Mouse (Mus musculus) C2C12 (cell line): ENCODE measurements around the gene Cux1.

ENCODE experiments used
- CEBPB ChIP-seq: IDR thresholded peaks from one replicate; pipeline ENCODE4 v1.6.1; 2011; ENCODE audit warnings: low read depth, mild to moderate bottlenecking, control low read depth, moderate library complexity
- CTCF ChIP-seq: IDR thresholded peaks from one replicate; pipeline ENCODE4 v1.5.1; 2011; ENCODE audit not compliant: control insufficient read depth, insufficient read depth, insufficient read length
- FOSL1 ChIP-seq: IDR thresholded peaks from one replicate; pipeline ENCODE4 v1.8.0; 2011; ENCODE audit warnings: mild to moderate bottlenecking, low read length; ENCODE audit not compliant: poor library complexity, insufficient read depth, severe bottlenecking
- MAX ChIP-seq: IDR thresholded peaks from one replicate; pipeline ENCODE4 v1.6.1; 2011; ENCODE audit warnings: mild to moderate bottlenecking, control low read depth
- MYOD1 ChIP-seq: IDR thresholded peaks from one replicate; pipeline ENCODE4 v1.6.1; 2011; ENCODE audit warnings: low read depth; ENCODE audit not compliant: control insufficient read depth, insufficient read length
- MYOG ChIP-seq: IDR thresholded peaks from one replicate; pipeline ENCODE4 v1.6.1; 2011; ENCODE audit not compliant: control insufficient read depth, insufficient read length; ENCODE audit errors: extremely low read depth

DNA sequence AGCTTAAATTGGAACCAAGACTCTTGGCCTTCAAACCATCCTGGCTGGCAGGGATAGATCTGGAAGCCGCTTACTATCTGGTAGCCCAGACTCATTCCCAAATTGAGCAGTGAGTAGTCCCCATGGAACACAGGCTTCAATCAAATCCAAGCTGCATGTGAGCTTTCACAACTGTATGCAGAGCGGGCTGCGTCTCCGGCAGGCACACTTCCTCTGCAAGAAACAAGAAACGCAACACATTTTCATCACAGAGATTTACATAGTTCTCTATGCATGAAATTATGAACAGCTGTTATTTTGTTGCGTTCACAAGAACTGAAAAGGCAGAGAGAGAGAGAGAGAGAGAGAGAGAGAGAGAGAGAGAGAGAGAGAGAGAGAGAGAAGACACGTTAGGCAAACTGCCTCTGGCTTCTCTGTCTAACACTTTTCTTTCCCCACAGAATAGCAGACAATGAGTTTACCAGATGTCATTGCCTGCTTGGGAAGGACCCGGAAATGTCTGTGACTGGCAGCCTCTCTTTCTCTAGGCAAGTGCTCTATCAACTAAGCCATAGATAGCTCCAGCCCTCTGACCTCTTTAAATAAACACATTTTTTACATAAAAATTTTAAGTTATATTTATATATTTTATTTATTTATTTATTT is 27.7 kb upstream of the Cux1 start:
- TF ChIP-seq MAX (no peak), CTCF (no peak), MYOD1 (no peak), CEBPB (no peak), MYOG (no peak), FOSL1 (no peak)
